Mouse (Mus musculus) C2C12 (cell line): ENCODE data around the gene Pmpca. TPM values are rescaled to one million over a fixed set of nuclear protein-coding genes. Genes with fewer than 3 reads are reported as not detected.
A peak's percentile ranks its signal among the peaks of the same experiment; 100 is the strongest.

Experiments used
- H3K27me3 ChIP-seq: one replicate; pipeline ENCODE4 v1.6.1; 2011; ENCODE audit not compliant: control insufficient read depth, insufficient read depth, insufficient read length
- H3K36me3 ChIP-seq: one replicate; pipeline ENCODE4 v1.6.1; 2011; ENCODE audit not compliant: control insufficient read depth, insufficient read depth
- H3K4me3 ChIP-seq: one replicate; pipeline ENCODE4 v1.5.1; 2011; ENCODE audit warnings: mild to moderate bottlenecking, control low read depth; ENCODE audit not compliant: poor library complexity, insufficient read depth, severe bottlenecking
- H3K79me2 ChIP-seq: one replicate; pipeline ENCODE4 v1.6.1; 2011; ENCODE audit not compliant: control insufficient read depth, insufficient read depth
- H3K79me3 ChIP-seq: one replicate; pipeline ENCODE4 v1.6.1; 2011; ENCODE audit warnings: low read depth, control low read depth
- H3ac ChIP-seq: one replicate; pipeline ENCODE3; 2011; ENCODE audit warnings: low read depth; ENCODE audit not compliant: control insufficient read depth, insufficient read length
- CEBPB ChIP-seq: IDR thresholded peaks from one replicate; pipeline ENCODE4 v1.6.1; 2011; ENCODE audit warnings: low read depth, mild to moderate bottlenecking, control low read depth, moderate library complexity
- CTCF ChIP-seq: IDR thresholded peaks from one replicate; pipeline ENCODE4 v1.5.1; 2011; ENCODE audit not compliant: control insufficient read depth, insufficient read depth, insufficient read length
- FOSL1 ChIP-seq: IDR thresholded peaks from one replicate; pipeline ENCODE4 v1.8.0; 2011; ENCODE audit warnings: mild to moderate bottlenecking, low read length; ENCODE audit not compliant: poor library complexity, insufficient read depth, severe bottlenecking
- MAX ChIP-seq: IDR thresholded peaks from one replicate; pipeline ENCODE4 v1.6.1; 2011; ENCODE audit warnings: mild to moderate bottlenecking, control low read depth
- MYOD1 ChIP-seq: IDR thresholded peaks from one replicate; pipeline ENCODE4 v1.6.1; 2011; ENCODE audit warnings: low read depth; ENCODE audit not compliant: control insufficient read depth, insufficient read length
- MYOG ChIP-seq: IDR thresholded peaks from one replicate; pipeline ENCODE4 v1.6.1; 2011; ENCODE audit not compliant: control insufficient read depth, insufficient read length; ENCODE audit errors: extremely low read depth
- USF1 ChIP-seq: IDR thresholded peaks from one replicate; pipeline ENCODE4 v1.6.1; 2011; ENCODE audit warnings: low read depth, mild to moderate bottlenecking, control low read depth, moderate library complexity
- polyA plus RNA-seq: library from polyadenylated mRNA; unstranded; fragments of >200 nt; fragmentation: generic; extraction: Trizol; gene quantifications from one replicate; pipeline ENCODE4 v1.2.1, GENCODE M21; 2012; ENCODE audit warnings: missing spikeins

Gene Pmpca
- polyA plus RNA-seq, 1 experiment, result 93.8 TPM

GRCm38 (mm10) chr2:26401023-26401422 lies 11.9 kb downstream of the Pmpca start:
- Histone ChIP-seq H3ac (no peak overlapping the region), H3K36me3 (peaks cover 44% of the 10 kb centered on the region), H3K79me2 (peaks cover 15% of the 10 kb centered on the region), H3K4me3 (no peak overlapping the region), H3K27me3 (no peaks in the 10 kb centered on the region), H3K79me3 (peaks cover 6% of the 10 kb centered on the region)
- TF ChIP-seq USF1, result no peak
- TF ChIP-seq MYOD1, result no peak
- no peak for TF ChIP-seq FOSL1
- TF ChIP-seq CTCF, result no peak
- TF ChIP-seq MYOG, result no peak
- TF ChIP-seq CEBPB, result no peak
- TF ChIP-seq MAX, result no peak

- Histone ChIP-seq H3K36me3 (peaks cover 32% of the 10 kb centered on the region), H3K27me3 (no peaks in the 10 kb centered on the region), H3K79me2 (peaks cover 28% of the 10 kb centered on the region), H3K4me3 (no peak overlapping the region), H3ac (no peak overlapping the region), H3K79me3 (peaks cover 10% of the 10 kb centered on the region)
- TF ChIP-seq USF1 (no peak), MYOG (no peak), CTCF (no peak), MAX (no peak), CEBPB (no peak), FOSL1 (no peak), MYOD1 (no peak)
These were observed 13.1 kb downstream of the Pmpca start for GRCm38 (mm10) chr2:26402265-26402664.

DNA sequence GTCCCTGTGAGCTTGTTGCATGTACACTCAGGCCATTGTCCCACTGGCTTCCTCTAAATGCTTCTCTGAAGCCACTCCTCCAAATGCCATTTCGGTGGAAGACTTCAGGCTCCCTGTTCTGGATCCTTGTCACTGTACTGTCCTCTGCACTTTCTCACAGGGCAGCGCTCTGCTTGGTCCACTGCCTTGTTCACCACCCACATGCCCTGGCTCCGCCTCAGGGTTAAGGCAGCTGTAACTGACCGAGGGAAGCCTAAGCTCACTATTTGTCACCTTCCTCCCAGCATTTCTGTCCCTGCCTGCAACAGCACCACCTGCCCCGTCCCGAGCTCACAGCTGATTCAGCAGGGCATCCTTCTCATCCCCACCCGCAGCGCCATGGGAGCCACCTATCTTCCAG lies 14.2 kb downstream of the Pmpca start:
- H3K79me3 ChIP-seq, result peaks cover 11% of the 10 kb centered on the region
- H3K36me3 ChIP-seq, result peaks cover 21% of the 10 kb centered on the region
- no peaks in the 10 kb centered on the region for H3K27me3 ChIP-seq
- no peak overlapping the region for H3ac ChIP-seq
- peaks cover 38% of the 10 kb centered on the region for H3K79me2 ChIP-seq
- TF ChIP-seq FOSL1 (no peak), CEBPB (no peak), USF1 (no peak), CTCF (no peak), MAX (no peak)
- H3K4me3 ChIP-seq, result no peak overlapping the region

GRCm38 (mm10) chr2:26408515-26409356 lies 19.6 kb downstream of the Pmpca start, which contains the start of gene Inpp5e:
Gene Inpp5e (minus strand): TSS chr2:26409203.
- peak within 1 kb of the TSS; percentile 90 for H3ac ChIP-seq

GRCm38 (mm10) chr2:26409362-26409761 lies 20.2 kb downstream of the Pmpca start:
- H3K79me2 ChIP-seq, result peaks cover 42% of the 10 kb centered on the region
- no peak overlapping the region for H3ac ChIP-seq
- H3K79me3 ChIP-seq, result peaks cover 11% of the 10 kb centered on the region
- no peaks in the 10 kb centered on the region for H3K27me3 ChIP-seq
- peaks cover 28% of the 10 kb centered on the region for H3K36me3 ChIP-seq
- no peak overlapping the region for H3K4me3 ChIP-seq
- TF ChIP-seq CTCF (no peak), FOSL1 (no peak), MYOG (no peak), USF1 (no peak), MAX (no peak), CEBPB (no peak), MYOD1 (no peak)

More at GRCm38 (mm10) chr2:26408515-26409356, 19.6 kb downstream of the Pmpca start, which contains the start of gene Inpp5e:
- Histone ChIP-seq H3K79me2 (peaks cover 42% of the 10 kb centered on the region), H3K79me3 (peaks cover 11% of the 10 kb centered on the region), H3K27me3 (no peaks in the 10 kb centered on the region), H3K36me3 (peaks cover 23% of the 10 kb centered on the region), H3K4me3 (peak within 1 kb of the TSS; percentile 75)
- TF ChIP-seq USF1 (no peak), CTCF (peak; percentile 99)

- peaks cover 33% of the 10 kb centered on the region for H3K36me3 ChIP-seq
- H3K79me2 ChIP-seq, result peaks cover 36% of the 10 kb centered on the region
- H3K4me3 ChIP-seq, result no peak overlapping the region
- H3ac ChIP-seq, result no peak overlapping the region
- TF ChIP-seq MYOD1 (no peak), CTCF (peak; percentile 16)
- peaks cover 11% of the 10 kb centered on the region for H3K79me3 ChIP-seq
- H3K27me3 ChIP-seq, result no peaks in the 10 kb centered on the region
These were observed 21.0 kb downstream of the Pmpca start for GRCm38 (mm10) chr2:26410091-26410490.
